Mouse (Mus musculus) cerebellum, adult 2 months (tissue): ENCODE data around the gene Dlgap4.

Source experiments
- CTCF ChIP-seq: fragments of 200-500 bp; IDR thresholded peaks from 2 replicates; pipeline ENCODE4 v1.5.1; 2011; ENCODE audit warnings: low read depth, mild to moderate bottlenecking, control low read depth, low read length, moderate library complexity, borderline replicate concordance; ENCODE audit not compliant: insufficient read depth
- POLR2A ChIP-seq: fragments of 200-500 bp; IDR thresholded peaks from 2 replicates; pipeline ENCODE4 v1.6.1; 2011; ENCODE audit warnings: low read length, control low read depth, borderline replicate concordance; ENCODE audit not compliant: insufficient read depth

DNA sequence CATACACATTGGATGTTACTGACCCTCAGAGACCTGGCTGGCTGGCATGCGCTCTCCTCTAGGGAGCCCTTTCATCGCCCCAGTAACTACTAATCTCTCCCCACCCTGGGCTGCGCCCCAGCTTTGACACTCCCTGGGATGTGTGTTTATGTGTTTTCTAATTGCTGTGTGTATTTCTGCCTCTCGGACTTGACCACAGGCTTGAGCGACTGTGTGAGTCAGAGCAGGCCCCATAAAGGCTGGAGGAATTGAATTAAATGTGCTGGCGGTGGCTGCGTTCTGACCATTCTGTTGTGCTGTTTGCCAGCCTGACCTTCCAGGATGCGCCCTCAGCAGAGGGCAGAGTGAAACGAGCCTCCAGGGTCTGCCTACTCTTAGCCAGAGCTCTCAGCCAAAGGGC lies 78.2 kb downstream of the Dlgap4 start:
- TF ChIP-seq CTCF (no peak), POLR2A (no peak)
